Mouse (Mus musculus) adrenal gland, adult 2 months (tissue): ENCODE measurements at regions not wholly inside any gene's neighbourhood (a gene's known extent, or its start where the extent isn't known, plus 50 kb on each side); places are given as distances from the start of the nearest gene placed in this dataset.

Source experiments
- DNase-seq: peaks from one replicate; pipeline ENCODE4 v3.0.0; 2021

GRCm38 (mm10) chr3:149625066-149625465 lies 634.7 kb upstream of the Adgrl2 start:
- peak; percentile 41 for DNase-seq

GRCm38 (mm10) chr3:149623851-149624532 lies 633.6 kb upstream of the Adgrl2 start:
- DNase-seq: no peak

DNA sequence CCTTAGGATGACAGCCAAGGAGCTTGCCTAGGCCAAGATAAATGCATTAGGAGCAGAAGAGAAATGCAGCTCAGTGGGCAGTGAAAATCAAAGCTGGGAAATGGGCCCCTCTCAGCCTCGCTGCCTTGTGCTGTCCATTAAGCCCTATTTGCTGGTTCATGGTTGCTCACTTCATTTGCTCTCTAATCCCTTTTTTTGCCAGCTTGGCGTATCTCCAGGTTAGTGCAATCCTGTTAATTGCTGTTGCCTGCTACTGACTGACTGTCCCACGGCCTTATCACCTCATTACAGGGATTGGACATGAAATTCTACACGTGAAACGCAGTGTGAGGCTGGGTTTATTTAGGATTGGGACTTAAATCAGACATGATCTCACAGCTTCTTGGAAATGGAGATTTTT lies 613.5 kb upstream of the Adgrl2 start:
- DNase-seq: peak; percentile 5

DNA sequence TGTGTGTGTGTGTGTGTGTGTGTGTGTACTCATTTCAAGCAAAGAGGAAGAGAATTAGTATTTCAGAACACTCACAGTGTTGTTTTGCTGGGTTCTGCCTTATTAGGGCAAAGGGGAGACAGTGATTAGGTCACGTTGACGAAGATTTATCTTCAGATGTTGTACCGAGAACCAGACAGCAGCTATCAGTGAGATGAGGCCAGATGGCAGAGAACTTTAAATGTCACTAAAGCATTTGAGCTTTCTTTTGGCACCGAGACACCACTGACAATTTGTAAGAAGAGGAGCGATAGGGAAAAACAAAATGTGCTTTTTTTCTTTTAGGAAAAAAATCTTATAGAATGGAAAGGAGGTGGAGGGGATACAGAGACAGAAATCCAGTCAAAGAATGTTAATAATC lies 610.9 kb upstream of the Adgrl2 start:
- DNase-seq: no peak

DNA sequence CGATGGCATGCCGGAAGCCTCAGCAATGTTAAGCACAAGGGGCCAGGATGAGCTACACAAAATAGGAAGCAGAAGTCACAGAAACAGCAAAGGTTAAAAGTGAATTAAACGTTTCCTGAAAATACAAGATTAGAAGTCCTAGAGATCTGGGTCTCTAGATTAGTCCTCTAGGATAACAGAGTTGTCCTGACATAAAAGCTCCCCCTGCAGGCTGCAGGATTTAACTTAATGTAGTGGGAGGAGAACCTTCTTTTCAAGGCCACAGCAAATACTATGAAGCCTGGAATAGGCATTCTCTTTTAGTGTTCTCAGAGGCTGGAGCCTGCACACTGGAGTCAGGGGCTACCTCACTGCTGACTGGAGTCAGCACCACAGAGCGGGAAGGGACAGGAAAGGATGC lies 604.1 kb upstream of the Adgrl2 start:
- DNase-seq: peak; percentile 48

GRCm38 (mm10) chr3:149585769-149586168 lies 595.4 kb upstream of the Adgrl2 start:
- DNase-seq: no peak

- DNase-seq: no peak
Observed at GRCm38 (mm10) chr3:149581141-149581540, 590.8 kb upstream of the Adgrl2 start.

DNA sequence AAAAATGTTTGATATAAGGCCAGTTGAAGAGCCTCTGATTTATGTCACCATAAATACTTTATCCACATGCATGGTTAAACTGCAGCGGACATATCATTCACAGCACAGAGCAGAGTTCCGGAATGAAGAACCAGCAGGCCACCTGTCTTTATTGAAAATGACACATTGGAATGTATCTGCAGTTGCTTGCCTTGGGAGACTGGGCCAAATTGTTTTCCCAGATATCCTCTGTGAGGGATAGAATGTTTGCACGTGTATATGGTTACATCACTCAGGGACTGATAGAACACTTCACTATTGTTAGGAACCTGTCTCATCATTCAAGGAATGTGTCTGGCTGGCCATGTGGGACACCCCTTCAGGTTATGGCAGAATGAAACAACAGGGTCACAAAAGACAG lies 585.3 kb upstream of the Adgrl2 start:
- no peak for DNase-seq

DNA sequence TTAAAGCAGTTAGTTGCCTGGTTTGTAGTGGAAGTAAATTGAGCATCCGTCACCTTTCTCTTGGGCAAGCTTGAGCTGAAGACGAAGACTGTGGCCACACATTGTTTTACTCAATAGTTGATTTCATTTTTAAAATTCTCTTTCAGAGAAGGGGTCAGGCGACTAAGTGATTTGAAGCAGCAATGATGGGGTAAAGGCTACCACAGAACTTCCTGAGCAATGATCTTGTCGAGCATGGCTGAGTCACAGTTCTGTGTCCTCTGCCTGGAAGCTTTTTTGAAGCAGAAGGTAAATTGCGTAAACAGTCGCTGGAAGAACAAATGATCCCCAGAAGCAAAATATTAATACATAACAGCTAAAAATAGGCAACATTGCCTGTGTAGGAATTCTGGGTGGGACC lies 576.5 kb upstream of the Adgrl2 start:
- DNase-seq: no peak

GRCm38 (mm10) chr3:149550231-149550951 lies 560.0 kb upstream of the Adgrl2 start:
- DNase-seq: no peak

DNA sequence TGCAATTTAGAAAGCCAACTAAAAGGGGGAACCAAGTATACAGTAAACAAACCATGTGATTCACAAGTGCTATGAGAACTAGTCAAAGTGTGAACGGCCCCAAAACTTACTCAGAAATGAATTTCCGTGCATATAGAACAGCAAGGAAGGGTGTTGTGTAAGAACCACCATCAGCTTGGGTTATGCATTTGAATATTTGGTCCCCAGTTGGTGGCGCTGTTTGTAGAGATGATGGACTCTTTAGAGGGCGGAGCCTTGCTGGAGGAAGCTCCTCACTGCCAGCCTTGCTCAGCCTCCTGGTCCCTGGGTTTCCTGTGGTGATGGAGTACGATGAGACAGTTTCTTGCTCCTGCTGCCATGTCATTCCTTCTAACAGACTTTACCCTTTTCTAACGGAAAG lies 556.7 kb upstream of the Adgrl2 start:
- DNase-seq: peak; percentile 17

- DNase-seq: peak; percentile 26
Observed at GRCm38 (mm10) chr3:149546256-149546655, 555.9 kb upstream of the Adgrl2 start.

DNA sequence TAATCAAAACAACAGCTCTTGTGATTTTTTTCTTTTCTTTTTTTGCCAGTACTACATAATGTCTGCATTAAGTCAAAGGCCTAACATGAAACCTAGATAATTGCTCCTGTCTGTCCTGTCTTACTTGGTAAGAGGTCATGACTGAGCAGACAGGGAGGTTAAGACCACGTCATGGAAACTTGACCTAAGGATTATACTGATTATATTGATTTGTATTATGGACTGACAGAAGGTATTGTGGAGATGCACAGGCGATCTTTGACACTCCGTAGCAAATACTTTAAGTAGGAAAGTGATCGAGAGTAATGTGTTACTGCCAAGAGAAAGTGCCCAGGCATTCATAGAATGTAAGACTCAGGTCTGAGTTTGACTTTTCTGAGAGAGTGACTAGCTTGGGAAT lies 543.8 kb upstream of the Adgrl2 start:
- no peak for DNase-seq

DNA sequence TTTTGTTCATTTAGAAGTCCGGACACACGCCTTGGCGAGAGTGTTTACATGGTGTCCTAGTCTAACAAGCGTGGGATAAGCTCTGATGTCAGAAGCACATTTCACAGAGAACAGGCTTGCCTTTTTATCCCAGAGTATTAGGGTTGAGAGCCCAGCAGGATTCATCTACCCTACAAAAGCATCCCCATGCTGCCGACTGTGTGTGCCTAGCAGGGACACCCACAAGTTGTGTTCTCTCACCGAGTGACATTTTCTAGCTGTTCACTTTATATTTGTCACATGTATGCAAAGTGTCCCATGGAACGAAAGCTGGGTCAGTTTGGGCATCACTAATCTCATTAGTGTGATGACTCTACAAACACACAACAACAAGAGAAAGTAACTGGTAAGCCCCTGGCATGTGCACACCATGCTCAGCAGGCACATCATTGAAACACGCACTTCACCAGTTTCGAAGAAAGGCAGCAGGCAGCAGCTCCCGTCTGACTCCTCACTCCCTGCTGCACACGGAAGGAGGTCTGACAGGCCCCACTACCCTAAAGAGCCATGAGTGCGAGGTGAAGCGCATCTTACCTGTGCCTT lies 539.8 kb upstream of the Adgrl2 start:
- no peak for DNase-seq

DNA sequence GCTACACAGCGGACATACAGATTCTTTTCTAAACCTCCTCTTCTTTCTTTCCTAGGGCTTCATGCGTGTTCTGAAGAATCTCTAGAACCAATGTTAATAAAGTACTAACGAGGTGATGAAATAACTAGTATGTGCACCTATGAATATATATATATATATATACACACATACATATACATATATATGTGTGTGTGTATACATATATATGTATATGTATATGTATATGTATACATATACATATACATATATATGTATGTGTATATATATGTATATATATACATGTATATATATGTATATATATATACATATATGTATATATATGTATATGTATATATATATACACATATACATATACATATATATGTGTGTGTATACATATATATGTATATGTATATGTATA lies 536.2 kb upstream of the Adgrl2 start:
- no peak for DNase-seq

GRCm38 (mm10) chr3:149519575-149519929 lies 529.2 kb upstream of the Adgrl2 start:
- DNase-seq: no peak

DNA sequence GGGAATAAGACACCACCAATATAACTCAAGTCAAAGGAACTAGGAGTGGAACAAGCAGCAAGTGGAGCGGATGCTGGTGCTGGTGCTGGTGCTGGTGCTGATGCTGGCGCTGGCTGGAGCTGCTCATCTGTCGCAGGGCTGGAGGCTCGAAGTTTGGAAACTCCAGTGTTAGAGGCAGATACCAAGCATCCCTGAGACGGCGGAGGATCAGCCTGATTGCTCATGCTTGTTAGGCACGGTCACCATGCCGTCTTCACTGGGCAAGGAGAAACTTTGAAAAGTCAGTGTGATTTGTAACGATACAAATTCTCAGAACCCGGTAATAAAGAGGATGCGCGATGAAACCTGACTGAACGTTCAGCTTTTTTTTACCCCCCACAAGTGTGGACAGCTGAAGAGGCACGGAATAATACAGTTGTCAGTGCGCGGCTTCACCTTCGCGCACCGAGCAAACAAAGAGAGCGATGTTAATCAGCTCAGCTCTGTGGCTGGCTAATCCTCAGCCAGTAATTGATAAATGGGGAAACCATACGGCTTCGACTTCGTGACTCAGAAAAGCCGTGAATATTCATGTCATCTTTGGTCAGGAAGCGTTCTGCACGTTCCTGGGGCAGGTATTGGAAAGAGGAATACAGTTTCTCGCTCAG lies 528.7 kb upstream of the Adgrl2 start:
- no peak for DNase-seq

GRCm38 (mm10) chr3:149517537-149517936 lies 527.2 kb upstream of the Adgrl2 start:
- no peak for DNase-seq

DNA sequence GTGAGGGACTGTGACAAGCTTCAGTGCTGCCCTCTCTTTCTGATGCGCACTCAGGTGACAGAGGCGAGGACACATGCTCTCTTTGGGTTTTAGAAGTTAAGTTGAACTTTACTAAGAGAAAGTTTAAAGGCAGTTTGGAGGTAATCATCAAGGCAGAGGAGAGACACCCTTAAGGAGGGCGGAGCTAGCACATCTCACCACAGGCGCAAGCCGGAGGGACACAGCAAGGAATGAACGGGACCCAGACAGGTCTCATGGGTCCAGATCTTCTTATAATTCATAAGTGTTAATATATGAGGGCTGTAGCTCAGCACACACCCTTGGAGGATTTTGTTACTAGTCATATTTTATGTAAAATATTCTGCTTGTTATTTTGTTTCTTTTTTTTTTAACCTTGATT lies 518.8 kb upstream of the Adgrl2 start:
- DNase-seq: no peak

GRCm38 (mm10) chr3:149508671-149509070 lies 518.3 kb upstream of the Adgrl2 start:
- no peak for DNase-seq

DNA sequence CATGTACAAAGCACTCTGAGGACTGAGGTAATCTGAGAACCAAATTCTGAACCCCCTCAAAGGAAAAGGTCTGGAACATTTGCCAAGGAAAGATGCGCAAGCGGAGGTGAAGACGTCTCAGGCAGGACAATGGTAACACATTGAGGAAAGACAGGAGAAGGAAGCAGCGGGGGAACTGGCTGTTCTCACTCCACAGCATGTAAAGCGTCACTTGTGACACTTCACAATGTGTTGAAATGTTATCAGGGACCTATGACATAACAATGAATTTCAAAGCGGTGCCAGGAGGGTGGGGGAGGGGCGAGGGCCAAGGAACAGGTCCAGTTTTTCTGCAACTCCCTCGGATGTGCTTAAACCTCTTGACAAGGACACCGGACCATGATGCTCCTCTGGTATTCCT lies 515.3 kb upstream of the Adgrl2 start:
- no peak for DNase-seq

DNA sequence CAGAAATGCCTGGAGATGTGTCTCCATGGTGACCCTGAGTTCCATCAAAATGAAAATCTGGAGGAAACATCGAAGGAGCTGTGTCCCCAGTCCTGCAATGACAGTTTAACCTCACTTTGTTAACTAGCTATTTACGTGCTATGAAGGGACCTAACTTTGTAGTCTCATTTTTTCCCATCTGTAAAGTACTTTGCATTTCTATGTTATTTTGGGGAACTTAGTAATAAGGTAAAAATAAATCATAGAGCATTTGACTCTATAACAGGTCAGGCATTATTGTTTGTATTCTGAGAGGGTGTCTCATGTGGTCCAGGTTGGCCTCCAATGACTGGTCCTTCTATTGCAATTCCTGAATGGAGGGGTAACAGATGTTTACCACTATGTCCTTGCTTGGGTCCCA lies 513.6 kb upstream of the Adgrl2 start:
- no peak for DNase-seq

DNA sequence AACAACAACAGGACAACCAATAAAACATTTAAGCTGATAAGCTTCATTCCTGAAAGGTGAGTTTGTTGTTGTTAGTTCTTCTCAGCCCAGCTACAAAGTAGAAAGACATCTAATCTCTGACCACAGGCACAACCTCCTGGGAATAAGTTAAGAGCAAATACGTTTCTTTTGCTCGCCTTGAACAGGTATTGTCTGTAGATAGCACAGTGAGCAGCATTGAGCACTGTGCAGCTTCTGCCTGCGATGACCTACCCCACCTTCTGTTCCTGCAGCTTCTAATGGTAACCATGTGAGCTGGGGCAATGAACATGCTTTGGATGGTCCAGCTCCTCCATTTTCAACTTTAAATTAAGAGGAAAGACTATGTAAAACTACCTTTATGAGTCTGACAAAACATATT lies 509.8 kb upstream of the Adgrl2 start:
- no peak for DNase-seq
